ENCODE assay signal across 11 mouse cellular contexts in genomic region chr15:82207504-82208219, GRCm38 (mm10). TPM values are rescaled to one million over a fixed set of nuclear protein-coding genes. Genes with fewer than 3 reads are reported as not detected.
DNase-seq lines count a peak whose midpoint lies in the region; ATAC-seq and TF ChIP-seq lines count a peak whose summit lies in the region.
"Had no signal": no experiment of that assay in that cellular context is flagged by ENCODE, and none has a peak within 500 bp of the region (broad histone marks: within the 10 kb centered on the region; RNA-seq: fewer than 3 reads in every experiment).

No protein-coding gene starts in this region.

- 15% methylated on average over 30 of the region's 30 CpGs for WGBS in forebrain, embryonic 13.5 days
- WGBS in forebrain, postnatal 0 days: 19% methylated on average over 30 of the region's 30 CpGs
- 13% methylated on average over 30 of the region's 30 CpGs for WGBS in limb, embryonic 13.5 days

- peaks cover 78% of the 10 kb centered on the region for H3K27me3 ChIP-seq in forebrain, embryonic 13.5 days
- H3K27me3 ChIP-seq in forebrain, postnatal 0 days (ENCODE audit: insufficient read depth, low read length): peaks cover 32% of the 10 kb centered on the region
- peaks cover 91% of the 10 kb centered on the region for H3K27me3 ChIP-seq in limb, embryonic 13.5 days

- no peak for TF ChIP-seq CTCF in forebrain, postnatal 0 days (IDR thresholded peaks at IDR 0.05; ENCODE audit: low read depth)

- peak overlapping the region; percentile 22; the same call in 1 of the 2 replicates for H3K4me2 ChIP-seq in forebrain, embryonic 13.5 days
- H3K4me2 ChIP-seq in forebrain, postnatal 0 days (ENCODE audit: low read depth): no peak overlapping the region
- H3K4me2 ChIP-seq in limb, embryonic 13.5 days (replicated peaks): peak overlapping the region; percentile 40

- H3K9me3 ChIP-seq in forebrain, embryonic 13.5 days (replicated peaks): no peaks in the 10 kb centered on the region
- no peaks in the 10 kb centered on the region for H3K9me3 ChIP-seq in forebrain, postnatal 0 days (ENCODE audit: low read length)
- no peaks in the 10 kb centered on the region for H3K9me3 ChIP-seq in limb, embryonic 13.5 days

- H3K36me3 ChIP-seq in forebrain, embryonic 13.5 days (ENCODE audit: poor library complexity, severe bottlenecking): peaks cover 42% of the 10 kb centered on the region
- H3K36me3 ChIP-seq in forebrain, postnatal 0 days (ENCODE audit: insufficient read depth): peaks cover 35% of the 10 kb centered on the region
- peaks cover 40% of the 10 kb centered on the region for H3K36me3 ChIP-seq in limb, embryonic 13.5 days

- no peak overlapping the region; the same call in 1 of the 2 replicates for H3K9ac ChIP-seq in forebrain, embryonic 13.5 days
- H3K9ac ChIP-seq in forebrain, postnatal 0 days: no peak overlapping the region
- H3K9ac ChIP-seq in limb, embryonic 13.5 days: no peak overlapping the region
- H3K9ac ChIP-seq: liver, embryonic 14.5 days had no signal

- peaks cover 45% of the 10 kb centered on the region for H3K4me1 ChIP-seq in forebrain, embryonic 13.5 days
- H3K4me1 ChIP-seq in forebrain, postnatal 0 days (ENCODE audit: insufficient read depth): 0 out of 2 replicates have a peak, but pooled peaks cover 3% of the 10 kb centered on the region
- H3K4me1 ChIP-seq in limb, embryonic 13.5 days: peaks cover 37% of the 10 kb centered on the region

- ATAC-seq in forebrain, embryonic 13.5 days: no peak
- no peak for ATAC-seq in forebrain, postnatal 0 days
- no peak for ATAC-seq in limb, embryonic 13.5 days (ENCODE audit: low FRiP score, low read depth)

- DNase-seq in forebrain, postnatal 0 days: no peak
- DNase-seq in retina, postnatal 1 day: peak; percentile 25
- DNase-seq in retina, embryonic 14.5 days (ENCODE audit: low spot score): no peak
- DNase-seq in thymus, postnatal 36 days: no peak
- DNase-seq in spleen, postnatal 14 days (ENCODE audit: low spot score in 2 of 2): no peak
- no peak for DNase-seq in kidney, postnatal 25 days
- DNase-seq: layer of hippocampus, adult 9-11 months had no signal

- H3K4me3 ChIP-seq in forebrain, embryonic 13.5 days: peak overlapping the region; percentile 9; the same call in 1 of the 2 replicates
- no peak overlapping the region for H3K4me3 ChIP-seq in forebrain, postnatal 0 days (ENCODE audit: low read depth, low read length)
- peak overlapping the region; percentile 10; the same call in 1 of the 2 replicates for H3K4me3 ChIP-seq in limb, embryonic 13.5 days

- H3K27ac ChIP-seq in forebrain, embryonic 13.5 days: no peak overlapping the region
- no peak overlapping the region for H3K27ac ChIP-seq in forebrain, postnatal 0 days (ENCODE audit: low read depth, low read length)
- H3K27ac ChIP-seq in limb, embryonic 13.5 days: no peak overlapping the region
- H3K27ac ChIP-seq: liver, embryonic 14.5 days had no signal

RNA-seq across cellular contexts. Expression of gene Shisa8, which starts 5.0 kb away (rescaled TPM):
- 0.74 and 0.77 TPM in 2 replicates for polyA plus RNA-seq in forebrain, embryonic 13.5 days (2015; fragmentation: Nextera tagmentation; extraction: Ambion mirVana)
- 4.7 and 6.3 TPM in 2 replicates for total RNA-seq in forebrain, postnatal 0 days (2014; rRNA removed)
- polyA plus RNA-seq in forebrain, postnatal 0 days (2015; fragmentation: Nextera tagmentation; extraction: Ambion mirVana): 1.8 and 2.7 TPM in 2 replicates
- 0.15 and 0.34 TPM in 2 replicates for polyA plus RNA-seq in limb, embryonic 13.5 days (2015; fragmentation: Nextera tagmentation; extraction: Ambion mirVana)

RNA-seq across cellular contexts. Expression of gene Tnfrsf13c, which starts 16.5 kb away (rescaled TPM):
- 0.15 and 0.22 TPM in 2 replicates for polyA plus RNA-seq in forebrain, embryonic 13.5 days (2015; fragmentation: Nextera tagmentation; extraction: Ambion mirVana)
- 0.24 and 0.62 TPM in 2 replicates for total RNA-seq in forebrain, postnatal 0 days (2014; rRNA removed)
- 0.44 and 0.47 TPM in 2 replicates for polyA plus RNA-seq in forebrain, postnatal 0 days (2015; fragmentation: Nextera tagmentation; extraction: Ambion mirVana)
- polyA plus RNA-seq in limb, embryonic 13.5 days (2015; fragmentation: Nextera tagmentation; extraction: Ambion mirVana): 0.13 and 0.15 TPM in 2 replicates

RNA-seq across cellular contexts. Expression of gene Cenpm, which starts 36.9 kb away (rescaled TPM):
- 71.5 and 76.5 TPM in 2 replicates for polyA plus RNA-seq in forebrain, embryonic 13.5 days (2015; fragmentation: Nextera tagmentation; extraction: Ambion mirVana)
- total RNA-seq in forebrain, postnatal 0 days (2014; rRNA removed): 8.9 and 10.0 TPM in 2 replicates
- polyA plus RNA-seq in forebrain, postnatal 0 days (2015; fragmentation: Nextera tagmentation; extraction: Ambion mirVana): 16.5 and 18.7 TPM in 2 replicates
- polyA plus RNA-seq in limb, embryonic 13.5 days (2015; fragmentation: Nextera tagmentation; extraction: Ambion mirVana): 62.5 and 62.6 TPM in 2 replicates

RNA-seq across cellular contexts. Expression of gene 1500009C09Rik, which starts 44.5 kb away (rescaled TPM):
- polyA plus RNA-seq in forebrain, embryonic 13.5 days (2015; fragmentation: Nextera tagmentation; extraction: Ambion mirVana): 7.7 and 7.8 TPM in 2 replicates
- 119 and 139 TPM in 2 replicates for total RNA-seq in forebrain, postnatal 0 days (2014; rRNA removed)
- polyA plus RNA-seq in forebrain, postnatal 0 days (2015; fragmentation: Nextera tagmentation; extraction: Ambion mirVana): 12.5 and 15.6 TPM in 2 replicates
- not detected in 2 replicates for polyA plus RNA-seq in limb, embryonic 13.5 days (2015; fragmentation: Nextera tagmentation; extraction: Ambion mirVana)
- total RNA-seq: megakaryocyte progenitor cell, adult 5-6 weeks had no signal
